Mouse (Mus musculus) midbrain, embryonic 16.5 days (tissue): ENCODE measurements around the gene Gm45521. TPM values are rescaled to one million over a fixed set of nuclear protein-coding genes. Genes with fewer than 3 reads are reported as not detected.

Experiments
- ATAC-seq: fragments of 200-750 bp; cut with Nextera tagmentation; 2 replicates; pipeline ENCODE4 v1.8.0; 2017; ENCODE audit warnings: moderate TSS enrichment
- H3K27ac ChIP-seq: fragments of 300-500 bp; sonication (generic); 2 replicates; pipeline ENCODE4 v1.5.1; 2014; ENCODE audit warnings: mild to moderate bottlenecking, low read length, mixed read lengths
- H3K27me3 ChIP-seq: fragments of 300-500 bp; sonication (generic); 2 replicates; pipeline ENCODE4 v1.6.1; 2014; ENCODE audit warnings: low read depth, low read length, mixed read lengths; ENCODE audit not compliant: control insufficient read depth, insufficient read depth
- H3K36me3 ChIP-seq: fragments of 300-500 bp; sonication (generic); 2 replicates; pipeline ENCODE4 v1.6.1; 2014; ENCODE audit warnings: mild to moderate bottlenecking, low read length, moderate library complexity, mixed read lengths; ENCODE audit not compliant: control insufficient read depth, insufficient read depth
- H3K4me1 ChIP-seq: fragments of 300-500 bp; sonication (generic); 2 replicates; pipeline ENCODE4 v1.6.1; 2014; ENCODE audit warnings: mild to moderate bottlenecking, low read length, mixed read lengths; ENCODE audit not compliant: control insufficient read depth, insufficient read depth
- H3K4me2 ChIP-seq: fragments of 300-500 bp; sonication (generic); 2 replicates; pipeline ENCODE4 v1.6.1; 2014; ENCODE audit warnings: mild to moderate bottlenecking, low read length, mixed read lengths
- H3K4me3 ChIP-seq: fragments of 300-500 bp; sonication (generic); 2 replicates; pipeline ENCODE4 v1.5.1; 2014; ENCODE audit warnings: low read depth, mild to moderate bottlenecking, low read length, moderate library complexity, mixed read lengths
- H3K9ac ChIP-seq: fragments of 300-500 bp; sonication (generic); 2 replicates; pipeline ENCODE4 v1.6.1; 2014; ENCODE audit warnings: low read depth, low read length, mixed read lengths
- H3K9me3 ChIP-seq: fragments of 300-500 bp; sonication (generic); replicated peaks from 2 replicates; pipeline ENCODE4 v1.6.1; 2014; ENCODE audit warnings: mild to moderate bottlenecking, low read length, mixed read lengths; ENCODE audit not compliant: control insufficient read depth, poor library complexity, severe bottlenecking
- WGBS: fragments of 180-500 bp; shearing (Covaris S2); extraction: QIAGEN DNeasy Blood & Tissue Kit; methylation state at CpG from one replicate; pipeline ENCODE4 v1.1.7; 2014; 5-methylcytosine and 5-hydroxymethylcytosine counted together
- polyA plus RNA-seq: library from polyadenylated mRNA; unstranded; fragments of >200 nt; fragmentation: Nextera tagmentation; extraction: Ambion mirVana; gene quantifications from 2 replicates; pipeline ENCODE4 v1.2.1, GENCODE M21; 2015

Gm45521 gene
- 0.48 and 0.99 TPM in 2 replicates for polyA plus RNA-seq

GRCm38 (mm10) chr14:7957049-7957448, at the start of gene Gm45521:
Gm45521 (plus strand) TSS chr14:7957288.
- H3K9me3 ChIP-seq, result no peaks in the 10 kb centered on the region
- H3K4me3 ChIP-seq, result no peak within 1 kb of the TSS
- 46% methylated on average over 9 of the region's 9 CpGs for WGBS
- no peak within 1 kb of the TSS for H3K27ac ChIP-seq
- no peaks in the 10 kb centered on the region; the same call in 1 of the 2 replicates for H3K36me3 ChIP-seq
- peak; percentile 52; the same call in 1 of the 2 replicates for ATAC-seq
- H3K4me1 ChIP-seq, result no peaks in the 10 kb centered on the region
- no peaks in the 10 kb centered on the region for H3K27me3 ChIP-seq
- H3K4me2 ChIP-seq, result no peak within 1 kb of the TSS
- H3K9ac ChIP-seq, result no peak within 1 kb of the TSS

- H3K4me1 ChIP-seq, result no peaks in the 10 kb centered on the region
- WGBS, result 70% methylated on average over 10 of the region's 10 CpGs
- no peak overlapping the region for H3K4me3 ChIP-seq
- no peak overlapping the region for H3K4me2 ChIP-seq
- no peaks in the 10 kb centered on the region for H3K9me3 ChIP-seq
- no peak overlapping the region for H3K9ac ChIP-seq
- no peaks in the 10 kb centered on the region for H3K27me3 ChIP-seq
- no peak for ATAC-seq
- no peak overlapping the region for H3K27ac ChIP-seq
- H3K36me3 ChIP-seq, result peaks cover 30% of the 10 kb centered on the region
These were observed 47.6 kb upstream of the Gm45521 start for GRCm38 (mm10) chr14:7909472-7909871.

GRCm38 (mm10) chr14:7913842-7914241, 43.2 kb upstream of the Gm45521 start:
- no peak overlapping the region for H3K4me2 ChIP-seq
- H3K27me3 ChIP-seq, result no peaks in the 10 kb centered on the region
- H3K36me3 ChIP-seq, result peaks cover 31% of the 10 kb centered on the region
- no peak overlapping the region for H3K27ac ChIP-seq
- no peak overlapping the region for H3K9ac ChIP-seq
- 63% methylated on average over 7 of the region's 7 CpGs for WGBS
- no peaks in the 10 kb centered on the region for H3K4me1 ChIP-seq
- H3K4me3 ChIP-seq, result no peak overlapping the region
- H3K9me3 ChIP-seq, result no peaks in the 10 kb centered on the region
- 0 out of 2 replicates have a peak, but pooled peaks have one; percentile 26 for ATAC-seq

GRCm38 (mm10) chr14:7914461-7914860, 42.6 kb upstream of the Gm45521 start:
- peaks cover 35% of the 10 kb centered on the region for H3K36me3 ChIP-seq
- no peak for ATAC-seq
- 80% methylated on average over 4 of the region's 4 CpGs for WGBS

GRCm38 (mm10) chr14:7918150-7918991, 38.7 kb upstream of the Gm45521 start:
- Histone ChIP-seq H3K36me3 (peaks cover 42% of the 10 kb centered on the region), H3K4me2 (no peak overlapping the region), H3K4me3 (no peak overlapping the region), H3K27ac (no peak overlapping the region), H3K27me3 (no peaks in the 10 kb centered on the region), H3K9me3 (no peaks in the 10 kb centered on the region), H3K4me1 (no peaks in the 10 kb centered on the region), H3K9ac (no peak overlapping the region)
- 82% methylated on average over 6 of the region's 6 CpGs for WGBS
- ATAC-seq, result no peak

More at GRCm38 (mm10) chr14:7914461-7914860, 42.6 kb upstream of the Gm45521 start:
- Histone ChIP-seq H3K9me3 (no peaks in the 10 kb centered on the region), H3K4me1 (no peaks in the 10 kb centered on the region), H3K4me3 (no peak overlapping the region), H3K27ac (no peak overlapping the region), H3K4me2 (no peak overlapping the region), H3K9ac (no peak overlapping the region), H3K27me3 (no peaks in the 10 kb centered on the region)

GRCm38 (mm10) chr14:7919309-7919708, 37.8 kb upstream of the Gm45521 start:
- H3K27me3 ChIP-seq, result no peaks in the 10 kb centered on the region
- peaks cover 46% of the 10 kb centered on the region for H3K36me3 ChIP-seq
- H3K9ac ChIP-seq, result no peak overlapping the region
- no peak overlapping the region for H3K4me2 ChIP-seq
- H3K27ac ChIP-seq, result no peak overlapping the region
- 97% methylated on average over 5 of the region's 5 CpGs for WGBS
- no peak overlapping the region for H3K4me3 ChIP-seq
- H3K4me1 ChIP-seq, result no peaks in the 10 kb centered on the region
- no peak for ATAC-seq
- no peaks in the 10 kb centered on the region for H3K9me3 ChIP-seq

GRCm38 (mm10) chr14:7919921-7920320, 37.2 kb upstream of the Gm45521 start:
- Histone ChIP-seq H3K4me2 (no peak overlapping the region), H3K9me3 (no peaks in the 10 kb centered on the region), H3K27me3 (no peaks in the 10 kb centered on the region), H3K36me3 (peaks cover 46% of the 10 kb centered on the region), H3K4me3 (no peak overlapping the region), H3K27ac (no peak overlapping the region), H3K9ac (no peak overlapping the region), H3K4me1 (no peaks in the 10 kb centered on the region)
- ATAC-seq, result no peak
- 75% methylated on average over 4 of the region's 4 CpGs for WGBS

- Histone ChIP-seq H3K9ac (no peak overlapping the region), H3K4me1 (no peaks in the 10 kb centered on the region), H3K27me3 (no peaks in the 10 kb centered on the region), H3K9me3 (no peaks in the 10 kb centered on the region), H3K4me2 (no peak overlapping the region), H3K36me3 (peaks cover 37% of the 10 kb centered on the region), H3K27ac (no peak overlapping the region), H3K4me3 (no peak overlapping the region)
- WGBS, result 92% methylated on average over 5 of the region's 5 CpGs
- ATAC-seq, result no peak
These were observed 35.6 kb upstream of the Gm45521 start for GRCm38 (mm10) chr14:7921459-7921858.

GRCm38 (mm10) chr14:7923635-7924034, 33.5 kb upstream of the Gm45521 start:
- Histone ChIP-seq H3K9me3 (no peaks in the 10 kb centered on the region), H3K9ac (no peak overlapping the region), H3K36me3 (peaks cover 36% of the 10 kb centered on the region), H3K27me3 (no peaks in the 10 kb centered on the region), H3K4me1 (no peaks in the 10 kb centered on the region), H3K4me3 (no peak overlapping the region), H3K4me2 (no peak overlapping the region), H3K27ac (no peak overlapping the region)
- ATAC-seq, result no peak
